Mouse (Mus musculus) liver, embryonic 18 days (tissue): Measurements from ENCODE around the gene Tssk1. TPM values are rescaled to one million over a fixed set of nuclear protein-coding genes. Genes with fewer than 3 reads are reported as not detected.

ENCODE experiments used
- polyA plus RNA-seq: library from polyadenylated mRNA; depleted of rRNA; stranded (reverse); fragments of >200 nt; gene quantifications from 2 replicates; pipeline ENCODE4 v1.2.3, GENCODE M21; 2012; rRNA removed

The Tssk1 gene
- 0.02 and 0.03 TPM in 2 replicates for polyA plus RNA-seq

DNA sequence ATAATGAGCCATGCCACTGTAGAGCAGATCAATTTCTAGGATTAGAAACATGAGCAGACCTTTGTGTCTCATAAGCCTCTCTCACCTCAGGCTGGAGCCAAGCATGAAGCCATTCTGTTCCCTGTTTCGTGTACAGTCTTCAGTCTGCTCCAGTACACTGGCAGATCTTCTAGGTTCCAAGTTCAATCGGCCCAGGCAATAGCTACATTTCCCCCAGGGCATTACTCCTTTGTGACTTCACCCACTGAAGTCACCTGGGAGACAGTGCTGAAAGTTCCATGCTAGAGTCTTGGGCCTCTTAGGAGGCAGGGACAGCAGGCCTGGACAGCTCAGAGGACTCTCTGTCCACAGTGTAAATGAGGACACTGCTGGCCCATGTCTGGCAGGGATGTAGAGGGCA is at the start of gene Tssk1:
Gene Tssk1 (plus strand): TSS at position 301 of the 400 bp plus-strand sequence.

DNA sequence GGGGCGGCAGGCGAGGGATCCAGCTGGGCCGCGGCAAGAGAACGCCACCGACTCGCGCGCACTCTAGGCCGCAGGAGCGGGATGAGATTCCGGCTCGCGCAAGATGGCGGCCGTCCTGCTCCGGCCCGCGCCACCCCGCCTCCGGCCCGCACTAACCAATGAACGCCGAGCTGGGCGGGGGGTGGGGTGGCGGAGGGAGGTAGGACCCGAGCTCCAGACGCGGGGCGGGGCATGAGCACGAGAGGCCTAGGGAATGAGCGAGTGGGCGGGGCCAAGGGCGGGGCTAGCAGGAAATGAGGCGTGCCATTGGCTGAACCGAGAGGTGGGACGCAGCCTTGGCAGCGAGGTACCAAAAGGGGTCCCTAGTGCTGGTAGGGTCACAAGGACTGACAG is 2.5 kb upstream of the Tssk1 start, which contains the start of gene Gm20518:
Gene Gm20518 (minus strand): TSS at position 105 of the 393 bp plus-strand sequence.

DNA sequence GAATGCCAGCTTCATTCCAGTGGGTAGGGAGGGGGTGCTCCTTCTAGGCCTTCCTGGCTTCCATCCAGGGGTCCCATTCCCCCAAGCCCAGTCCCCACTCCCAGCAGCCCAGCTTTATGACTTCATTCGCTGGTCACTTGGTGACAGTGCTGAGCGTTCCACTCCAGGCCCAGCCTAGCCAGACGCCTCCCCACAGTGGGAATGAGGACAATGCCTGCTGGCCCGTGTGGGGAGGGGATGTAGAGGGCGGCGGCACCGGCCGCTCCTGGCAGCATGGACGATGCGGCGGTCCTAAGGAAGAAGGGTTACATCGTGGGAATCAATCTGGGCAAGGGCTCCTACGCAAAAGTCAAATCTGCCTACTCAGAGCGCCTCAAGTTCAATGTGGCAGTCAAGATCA is 4.4 kb downstream of the Tssk1 start, which contains the start of the genes Dgcr2 and Tssk2:
Gene Dgcr2 (minus strand): TSS at position 101 of the 400 bp plus-strand sequence.
Gene Tssk2 (plus strand): TSS at position 176 of the 400 bp plus-strand sequence.

DNA sequence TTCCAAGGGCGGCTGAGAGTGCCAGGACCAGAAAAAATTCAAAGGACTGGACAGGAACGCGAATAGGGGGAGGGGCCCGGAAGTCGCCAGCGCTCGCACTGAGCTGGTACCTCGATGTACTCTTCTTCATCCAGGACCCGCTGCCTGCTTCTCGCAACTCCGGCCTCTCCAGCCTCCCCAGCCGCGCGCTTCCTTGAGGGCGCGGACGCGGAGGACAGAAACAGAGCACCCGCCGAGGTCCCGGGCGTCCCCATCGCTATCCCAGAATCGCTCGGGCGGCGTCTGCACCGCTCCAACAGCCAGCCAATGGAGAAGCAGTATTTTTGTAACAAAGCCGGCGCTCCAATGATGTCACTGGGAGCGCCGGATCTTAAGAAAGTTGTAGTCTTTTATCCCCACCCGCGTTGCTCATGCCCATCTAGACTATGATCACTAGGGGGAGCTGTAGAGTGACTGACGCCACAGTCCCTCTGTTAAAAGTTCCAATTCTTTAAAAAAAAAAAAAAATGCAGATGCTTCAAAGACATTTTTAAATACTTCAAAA is 17.1 kb downstream of the Tssk1 start, which contains the start of gene Ess2:
Gene Ess2 (minus strand): TSS at position 297 of the 544 bp plus-strand sequence.

DNA sequence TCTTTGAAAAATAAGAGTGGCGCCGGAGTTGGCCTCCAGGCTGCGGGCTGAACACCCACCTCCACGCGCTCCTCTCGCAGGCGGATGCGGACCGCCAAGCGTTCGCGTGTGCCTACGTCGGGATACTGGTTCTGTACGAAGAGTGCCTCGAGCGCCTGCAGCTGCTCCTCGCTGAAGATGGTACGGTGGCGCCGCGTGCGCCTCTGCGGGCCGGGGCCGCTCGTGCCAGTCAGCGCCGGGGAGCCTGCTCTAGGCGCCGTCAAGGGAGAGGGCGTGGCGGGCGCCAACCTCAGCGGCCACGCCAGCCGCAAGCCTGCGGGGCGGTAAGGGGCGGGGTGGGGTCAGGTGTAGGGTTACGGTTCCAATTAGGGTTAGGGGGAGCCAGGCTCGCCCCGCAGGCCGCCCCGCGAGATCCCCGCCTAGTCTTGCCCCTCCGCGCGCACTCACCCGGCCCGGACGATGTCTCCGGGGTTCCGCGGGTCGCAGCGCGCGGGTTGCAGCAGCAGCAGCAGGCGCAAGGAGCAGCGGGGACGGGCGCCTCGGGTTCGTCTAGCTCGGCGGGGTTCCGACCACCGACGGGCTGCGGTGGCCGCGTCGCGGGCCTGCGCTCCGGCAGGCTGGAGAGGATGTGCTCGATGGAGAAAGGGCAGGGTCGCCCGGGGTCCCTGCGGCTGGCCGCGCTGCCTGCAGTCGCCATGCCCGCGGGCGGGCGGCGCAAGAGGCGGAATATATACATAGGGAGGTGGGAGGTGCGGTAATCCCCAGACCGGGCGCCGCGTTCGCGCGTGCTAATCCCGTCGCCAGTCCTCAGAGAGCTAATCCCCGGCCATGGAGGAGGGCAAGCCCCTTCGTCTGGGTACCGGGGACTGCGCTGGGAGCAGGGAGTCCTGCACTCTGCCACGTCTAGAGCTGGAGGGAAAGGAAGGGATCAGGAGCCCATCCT is 20.6 kb downstream of the Tssk1 start, which contains the start of gene Gsc2:
Gene Gsc2 (minus strand): TSS at position 753 of the 943 bp plus-strand sequence.

DNA sequence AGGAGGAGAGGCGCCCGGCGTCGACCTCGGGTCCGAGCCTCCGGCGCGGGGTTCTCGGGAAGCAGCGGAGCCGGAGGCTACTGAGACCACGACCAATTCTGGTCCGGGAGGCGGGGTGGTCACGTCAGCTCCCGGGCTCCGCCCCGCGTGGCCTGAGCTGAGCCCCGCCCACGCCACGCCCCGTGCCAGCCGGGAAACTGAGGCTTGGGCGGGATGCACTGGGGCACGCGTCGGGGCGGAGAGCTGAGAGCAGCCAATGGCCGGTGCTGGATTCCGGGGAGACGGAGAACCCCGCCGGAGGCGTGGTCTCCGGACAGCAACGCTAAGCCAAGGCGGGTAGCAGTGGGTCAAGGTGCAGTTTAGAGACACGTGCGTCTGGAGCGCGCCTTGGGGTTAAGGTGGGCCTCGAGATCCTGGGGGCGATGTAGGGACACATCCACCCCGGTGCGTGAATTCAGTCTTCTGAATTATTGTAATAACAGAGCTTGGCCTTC is 34.1 kb downstream of the Tssk1 start, which contains the start of gene Slc25a1:
Gene Slc25a1 (minus strand): TSS at position 133 of the 494 bp plus-strand sequence.

Other genes starting within 250 kb of the Tssk1 start
- gene Ccdc74a, start 247.8 kb upstream of the Tssk1 start, polyA plus RNA-seq: 1.6 and 1.8 TPM in 2 replicates
- gene Med15, start 161.3 kb upstream of the Tssk1 start, polyA plus RNA-seq: 12.6 and 18.0 TPM in 2 replicates
- gene Klhl22, start 134.6 kb upstream of the Tssk1 start, polyA plus RNA-seq: 14.3 and 15.0 TPM in 2 replicates
- gene Scarf2, start 96.9 kb upstream of the Tssk1 start, polyA plus RNA-seq: 4.7 and 6.5 TPM in 2 replicates
- not detected in 2 replicates for gene B830017H08Rik, start 61.1 kb upstream of the Tssk1 start, polyA plus RNA-seq
- gene Car15, start 55.9 kb upstream of the Tssk1 start, polyA plus RNA-seq: 1.0 and 1.6 TPM in 2 replicates
- 0.13 and 0.24 TPM in 2 replicates for gene Gm20518, start 2.6 kb upstream of the Tssk1 start, polyA plus RNA-seq
- gene Dgcr2, start 4.3 kb downstream of the Tssk1 start, polyA plus RNA-seq: 20.8 and 21.7 TPM in 2 replicates
- not detected in 2 replicates for gene Tssk2, start 4.4 kb downstream of the Tssk1 start, polyA plus RNA-seq
- gene Ess2, start 17.1 kb downstream of the Tssk1 start, polyA plus RNA-seq: 7.2 and 8.3 TPM in 2 replicates
- not detected in 2 replicates for gene Gsc2, start 20.8 kb downstream of the Tssk1 start, polyA plus RNA-seq
- 48.8 and 59.1 TPM in 2 replicates for gene Slc25a1, start 34.0 kb downstream of the Tssk1 start, polyA plus RNA-seq
- gene Vpreb2, start 86.2 kb downstream of the Tssk1 start, polyA plus RNA-seq: 3.2 and 5.8 TPM in 2 replicates
- gene Dgcr6, start 158.6 kb downstream of the Tssk1 start, polyA plus RNA-seq: 13.7 and 14.7 TPM in 2 replicates
- gene Prodh, start 196.0 kb downstream of the Tssk1 start, polyA plus RNA-seq: 4.6 and 4.8 TPM in 2 replicates
- 0.26 TPM in 2 replicates for gene Rtn4r, start 233.4 kb downstream of the Tssk1 start, polyA plus RNA-seq